Mouse (Mus musculus) spleen, adult 12 weeks (tissue): Measurements from ENCODE around the gene Zdhhc4.

Experiments used
- DNase-seq: peaks from one replicate; pipeline ENCODE4 v3.0.0; 2022; ENCODE audit warnings: low spot score

Gene Zdhhc4

GRCm38 (mm10) chr5:143272540-143273330, 56.3 kb downstream of the Zdhhc4 start:
- peak; percentile 39 for DNase-seq

GRCm38 (mm10) chr5:143272108-143272507, 56.9 kb downstream of the Zdhhc4 start:
- no peak for DNase-seq

- no peak for DNase-seq
These were observed 57.4 kb downstream of the Zdhhc4 start for GRCm38 (mm10) chr5:143271642-143272041.

GRCm38 (mm10) chr5:143270151-143270519, 58.9 kb downstream of the Zdhhc4 start:
- DNase-seq: no peak

GRCm38 (mm10) chr5:143269363-143270150, 59.5 kb downstream of the Zdhhc4 start, which contains the start of gene Zfp316:
TSS of gene Zfp316 (minus strand) at chr5:143270022.
- DNase-seq: peak; percentile 33

- DNase-seq: no peak
These were observed 60.1 kb downstream of the Zdhhc4 start for GRCm38 (mm10) chr5:143268985-143269362.

GRCm38 (mm10) chr5:143266794-143267193, 62.3 kb downstream of the Zdhhc4 start:
- no peak for DNase-seq
